Mouse (Mus musculus) thymus, adult 2 months (tissue): ENCODE data around the gene Crebrf. TPM values are rescaled to one million over a fixed set of nuclear protein-coding genes. Genes with fewer than 3 reads are reported as not detected.

ENCODE experiments used
- DNase-seq: peaks from one replicate; pipeline ENCODE4 v3.0.0; 2021
- H3K27ac ChIP-seq: fragments of 200-500 bp; 2 replicates; pipeline ENCODE4 v1.5.1; 2012; ENCODE audit warnings: low read length, control low read depth; ENCODE audit not compliant: control insufficient read depth, insufficient read depth
- H3K27me3 ChIP-seq: fragments of 200-500 bp; 2 replicates; pipeline ENCODE4 v1.6.1; 2012; ENCODE audit warnings: mild to moderate bottlenecking, low read length, moderate library complexity, mixed read lengths; ENCODE audit not compliant: control insufficient read depth, insufficient read depth
- H3K36me3 ChIP-seq: fragments of 200-500 bp; 2 replicates; pipeline ENCODE4 v1.6.1; 2012; ENCODE audit warnings: mild to moderate bottlenecking, low read length, moderate library complexity; ENCODE audit not compliant: control insufficient read depth, insufficient read depth
- H3K4me1 ChIP-seq: fragments of 200-500 bp; replicated peaks from 2 replicates; pipeline ENCODE4 v1.6.1; 2012; ENCODE audit warnings: low read length; ENCODE audit not compliant: control insufficient read depth, insufficient read depth
- H3K4me3 ChIP-seq: fragments of 200-500 bp; 2 replicates; pipeline ENCODE4 v1.5.1; 2012; ENCODE audit warnings: mild to moderate bottlenecking, low read length, control low read depth, moderate library complexity; ENCODE audit not compliant: control insufficient read depth, insufficient read depth
- CTCF ChIP-seq: fragments of 200-500 bp; IDR thresholded peaks from 2 replicates; pipeline ENCODE4 v1.5.1; 2012; ENCODE audit warnings: mild to moderate bottlenecking, control low read depth, low read length, moderate library complexity, borderline replicate concordance; ENCODE audit not compliant: control insufficient read depth, poor library complexity, insufficient read depth; ENCODE audit errors: extremely low read depth
- POLR2A ChIP-seq: fragments of 200-500 bp; IDR thresholded peaks from 2 replicates; pipeline ENCODE4 v1.6.1; 2012; ENCODE audit warnings: mild to moderate bottlenecking, low read length, control low read depth, moderate library complexity; ENCODE audit not compliant: control insufficient read depth, poor library complexity, insufficient read depth; ENCODE audit errors: extremely low read depth
- WGBS: fragments of 180-500 bp; shearing (Covaris S2); methylation state at CpG from one replicate; pipeline ENCODE4 v1.1.7; 2018; 5-methylcytosine and 5-hydroxymethylcytosine counted together
- polyA plus RNA-seq: library from polyadenylated mRNA; depleted of rRNA; stranded (reverse); fragments of >200 nt; gene quantifications from 2 replicates; pipeline ENCODE4 v1.2.3, GENCODE M21; 2012

Gene Crebrf
- polyA plus RNA-seq, 1 experiment, result 8.0 TPM

DNA sequence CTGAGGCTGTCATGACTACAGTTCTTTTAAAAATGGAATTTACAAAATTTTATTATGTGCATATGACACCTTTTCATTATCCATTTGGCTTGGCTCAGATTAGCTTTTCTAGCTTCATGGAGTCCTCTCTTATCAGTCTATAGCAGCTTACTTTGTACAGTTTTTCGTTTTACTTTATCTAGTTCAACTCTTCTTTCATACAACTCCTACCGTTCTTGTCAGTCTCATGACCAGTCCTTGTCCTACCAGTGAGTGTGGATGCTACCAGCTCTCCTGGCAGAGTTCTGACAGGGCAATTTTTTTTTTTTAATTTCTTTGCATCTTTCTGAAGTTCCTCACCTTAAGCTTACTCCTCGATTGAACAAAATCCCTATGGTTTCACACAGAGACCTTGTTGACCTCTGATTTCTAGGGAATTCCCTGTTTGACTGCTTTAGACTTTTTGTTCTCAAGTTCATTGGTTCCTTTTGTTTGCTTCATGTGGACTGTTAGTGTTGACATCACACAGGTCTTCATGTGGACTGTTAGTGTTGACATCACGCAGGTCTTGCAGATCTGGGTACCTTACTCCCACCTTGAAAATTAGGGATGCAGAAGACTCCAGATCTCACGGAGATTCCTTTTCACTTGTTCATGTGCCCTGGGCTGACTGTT lies 51.8 kb downstream of the Crebrf start:
- no peak for TF ChIP-seq POLR2A
- no peak for TF ChIP-seq CTCF
- no peaks in the 10 kb centered on the region for H3K4me1 ChIP-seq
- H3K4me3 ChIP-seq, result no peak overlapping the region
- no peak for DNase-seq
- WGBS, result 92% methylated on average over 5 of the region's 5 CpGs
- H3K27ac ChIP-seq, result no peak overlapping the region
- peaks cover 41% of the 10 kb centered on the region for H3K36me3 ChIP-seq
- no peaks in the 10 kb centered on the region for H3K27me3 ChIP-seq

DNA sequence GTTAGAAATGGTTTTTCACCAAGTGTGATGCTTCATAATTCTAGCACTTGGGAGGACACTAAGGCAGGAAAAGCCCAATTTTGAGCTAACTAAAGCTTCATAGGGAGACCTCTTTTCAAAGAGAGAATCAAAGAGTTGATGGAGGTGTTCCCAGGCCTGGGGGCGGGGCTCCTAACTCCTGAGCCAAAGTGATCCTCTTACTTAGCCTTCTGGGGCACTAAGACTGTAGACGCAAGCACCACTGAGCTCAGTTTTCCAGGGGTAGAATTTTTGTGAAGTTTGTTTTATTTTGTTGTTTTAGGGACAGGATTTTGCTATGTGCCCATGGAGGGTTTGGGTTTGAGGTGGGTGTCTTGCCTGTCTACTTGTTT lies 52.3 kb downstream of the Crebrf start:
- Histone ChIP-seq H3K36me3 (peaks cover 37% of the 10 kb centered on the region), H3K27me3 (no peaks in the 10 kb centered on the region), H3K27ac (no peak overlapping the region), H3K4me3 (no peak overlapping the region), H3K4me1 (no peaks in the 10 kb centered on the region)
- WGBS, result 98% methylated on average over 2 of the region's 2 CpGs
- no peak for DNase-seq
- TF ChIP-seq POLR2A, result no peak
- no peak for TF ChIP-seq CTCF

DNA sequence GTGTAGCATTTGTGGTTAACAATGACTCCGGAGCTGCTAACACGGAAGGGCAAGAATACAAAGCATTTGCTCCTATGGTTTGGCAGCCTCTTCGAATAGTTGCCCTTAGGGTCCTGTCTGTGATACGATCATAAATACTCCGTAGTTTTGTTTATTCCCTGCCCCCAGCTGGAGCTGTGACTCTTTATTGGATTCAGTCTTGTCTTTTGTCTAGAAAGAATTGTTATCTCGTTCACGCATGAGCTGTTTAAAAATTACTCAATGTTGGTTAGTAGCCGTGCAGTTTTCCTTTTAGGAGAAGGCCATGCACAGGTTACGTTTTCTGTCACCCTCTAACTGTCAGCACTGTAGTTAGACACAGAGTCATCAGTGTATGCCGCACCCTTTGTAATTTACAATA lies 60.8 kb downstream of the Crebrf start:
- H3K4me1 ChIP-seq, result no peaks in the 10 kb centered on the region
- no peak for DNase-seq
- peaks cover 27% of the 10 kb centered on the region for H3K36me3 ChIP-seq
- TF ChIP-seq POLR2A, result no peak
- no peak for TF ChIP-seq CTCF
- H3K27me3 ChIP-seq, result no peaks in the 10 kb centered on the region
- no peak overlapping the region for H3K4me3 ChIP-seq
- whole genome bisulfite sequencing, result 91% methylated on average over 10 of the region's 10 CpGs
- H3K27ac ChIP-seq, result no peak overlapping the region

DNA sequence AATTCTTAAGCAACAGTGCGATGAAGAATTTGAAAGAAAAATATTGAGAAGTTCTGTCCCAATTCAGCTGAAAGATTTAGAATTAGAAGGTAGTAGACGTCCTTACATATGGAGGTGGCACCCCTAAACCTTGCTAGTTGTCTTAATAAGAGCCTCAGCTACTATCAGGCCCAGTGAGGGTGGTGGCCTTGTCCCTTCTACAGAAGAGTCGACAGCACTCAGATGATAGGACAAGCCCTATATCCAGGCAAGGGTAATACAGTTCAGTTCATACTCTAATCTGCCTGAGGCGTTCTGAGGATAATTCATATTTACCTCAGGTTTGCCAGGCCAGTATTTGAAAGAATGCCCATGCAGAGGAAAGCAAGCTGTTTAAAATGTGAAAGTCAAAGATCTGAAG lies 62.6 kb downstream of the Crebrf start:
- WGBS, result 95% methylated on average over 4 of the region's 4 CpGs
- TF ChIP-seq CTCF (no peak), POLR2A (no peak)
- no peak overlapping the region for H3K4me3 ChIP-seq
- peaks cover 20% of the 10 kb centered on the region for H3K36me3 ChIP-seq
- peaks cover 5% of the 10 kb centered on the region for H3K4me1 ChIP-seq
- H3K27ac ChIP-seq, result no peak overlapping the region
- no peak for DNase-seq
- H3K27me3 ChIP-seq, result no peaks in the 10 kb centered on the region

DNA sequence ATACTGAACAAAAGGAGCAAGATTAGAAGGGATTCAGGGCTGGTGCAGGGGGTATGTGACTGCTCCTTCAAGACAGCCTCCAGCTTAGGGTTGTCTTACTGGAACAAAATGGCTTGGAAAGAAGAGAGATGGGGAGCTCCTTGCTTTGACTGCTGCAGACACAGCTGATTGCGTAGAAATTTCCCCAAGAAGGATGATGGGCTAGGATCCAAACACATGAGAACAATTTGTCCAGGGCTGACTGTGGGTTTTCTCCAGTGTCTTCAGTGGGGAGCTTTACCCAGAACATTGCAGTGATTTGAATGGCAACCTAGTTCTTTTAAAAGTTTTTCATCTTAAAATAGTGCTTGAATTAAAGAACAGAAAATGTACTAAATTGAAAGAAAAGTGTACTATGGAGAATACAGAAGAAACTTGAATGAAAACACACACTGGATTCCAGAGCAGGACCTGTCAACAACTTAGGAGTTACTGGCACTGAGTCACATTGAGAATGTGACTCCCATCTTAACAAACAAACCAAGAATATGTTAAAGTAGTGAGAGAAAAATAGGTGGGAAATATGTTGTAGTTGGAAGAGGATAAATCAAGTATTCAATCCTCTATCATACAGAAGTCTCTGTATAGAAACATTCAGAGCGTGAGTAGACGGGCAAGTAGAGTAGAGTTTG lies 63.1 kb downstream of the Crebrf start:
- no peak overlapping the region for H3K4me3 ChIP-seq
- peaks cover 5% of the 10 kb centered on the region for H3K4me1 ChIP-seq
- no peak for DNase-seq
- H3K27me3 ChIP-seq, result no peaks in the 10 kb centered on the region
- peaks cover 15% of the 10 kb centered on the region for H3K36me3 ChIP-seq
- H3K27ac ChIP-seq, result no peak overlapping the region
- TF ChIP-seq POLR2A, result no peak
- no peak for TF ChIP-seq CTCF
- 96% methylated on average over 3 of the region's 3 CpGs for WGBS

DNA sequence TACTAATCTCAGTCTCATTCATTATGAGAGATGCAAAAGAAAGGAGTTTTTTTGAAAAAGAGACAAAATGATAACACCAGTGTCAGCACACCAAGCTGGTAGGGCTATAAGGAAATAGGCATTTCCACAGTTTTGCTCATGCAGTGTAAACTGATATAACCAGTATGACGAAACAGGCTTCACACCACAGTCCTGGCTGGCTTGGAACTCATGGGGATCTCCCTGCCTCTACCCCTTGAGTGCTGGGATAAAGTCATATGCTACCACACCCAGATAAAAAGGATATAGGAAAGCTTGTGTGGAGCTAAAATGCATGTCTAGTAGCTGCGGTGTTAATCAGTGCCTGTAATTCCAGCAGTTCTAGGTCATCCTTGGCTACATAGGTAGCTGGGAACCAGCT lies 64.0 kb downstream of the Crebrf start:
- TF ChIP-seq CTCF, result no peak
- no peak for TF ChIP-seq POLR2A
- no peak overlapping the region for H3K27ac ChIP-seq
- 91% methylated on average over 2 of the region's 2 CpGs for WGBS

More for the DNA sequence above, 64.0 kb downstream of the Crebrf start:
- H3K27me3 ChIP-seq, result no peaks in the 10 kb centered on the region
- peaks cover 5% of the 10 kb centered on the region for H3K4me1 ChIP-seq
- H3K36me3 ChIP-seq, result peaks cover 11% of the 10 kb centered on the region
- H3K4me3 ChIP-seq, result no peak overlapping the region
- DNase-seq, result no peak
